11 mouse cellular contexts compared by ENCODE assay signal in genomic region chr4:134759564-134759963, GRCm38 (mm10). TPM values are rescaled to one million over a fixed set of nuclear protein-coding genes. Genes with fewer than 3 reads are reported as not detected.
A peak's percentile ranks its signal among the peaks of the same experiment; 100 is the strongest.
DNase-seq lines count a peak whose midpoint lies in the region; ATAC-seq and TF ChIP-seq lines count a peak whose summit lies in the region.
"Had no signal": no experiment of that assay in that cellular context is flagged by ENCODE, and none has a peak within 500 bp of the region (broad histone marks: within the 10 kb centered on the region; RNA-seq: fewer than 3 reads in every experiment).

No protein-coding gene starts in this region.

- H3K9me3 ChIP-seq in hindbrain, embryonic 10.5 days, result no peaks in the 10 kb centered on the region
- H3K9me3 ChIP-seq in hindbrain, embryonic 11.5 days (ENCODE audit: control insufficient read depth, low read length), result no peaks in the 10 kb centered on the region
- H3K9me3 ChIP-seq in G1E (replicated peaks), result no peaks in the 10 kb centered on the region
- no peaks in the 10 kb centered on the region for H3K9me3 ChIP-seq in liver, embryonic 15.5 days (replicated peaks)

- H3K9ac ChIP-seq in hindbrain, embryonic 11.5 days (ENCODE audit: low read depth, low read length), result no peak overlapping the region
- peak overlapping the region; percentile 57 for H3K9ac ChIP-seq in liver, embryonic 15.5 days

- H3K27me3 ChIP-seq in hindbrain, embryonic 10.5 days (ENCODE audit: insufficient read depth, poor library complexity, severe bottlenecking), result peaks cover 6% of the 10 kb centered on the region; the same call in 1 of the 2 replicates
- no peaks in the 10 kb centered on the region for H3K27me3 ChIP-seq in hindbrain, embryonic 11.5 days (ENCODE audit: control insufficient read depth, insufficient read depth, low read length)
- no peaks in the 10 kb centered on the region for H3K27me3 ChIP-seq in G1E (ENCODE audit: insufficient read depth, low read length)
- no peaks in the 10 kb centered on the region for H3K27me3 ChIP-seq in liver, embryonic 15.5 days

- peaks cover 70% of the 10 kb centered on the region for H3K4me1 ChIP-seq in hindbrain, embryonic 10.5 days (replicated peaks)
- H3K4me1 ChIP-seq in hindbrain, embryonic 11.5 days (replicated peaks; ENCODE audit: control insufficient read depth, insufficient read depth, low read length), result no peaks in the 10 kb centered on the region; the same call in 1 of the 2 replicates
- H3K4me1 ChIP-seq in G1E (ENCODE audit: insufficient read depth, low read depth, low read length), result peaks cover 90% of the 10 kb centered on the region
- peaks cover 98% of the 10 kb centered on the region for H3K4me1 ChIP-seq in liver, embryonic 15.5 days (replicated peaks)

- no peak for ATAC-seq in hindbrain, embryonic 11.5 days (ENCODE audit: low FRiP score)
- no peak for ATAC-seq in G1E (ENCODE audit: extremely low read depth, insufficient number of reproducible peaks, low FRiP score, poor library complexity, severe bottlenecking)
- ATAC-seq in liver, embryonic 15.5 days (ENCODE audit: insufficient read depth), result peak; percentile 85
- no peak for ATAC-seq in activated CD4-positive, CD25-positive, alpha-beta regulatory T cell, adult 4 months

- H3K27ac ChIP-seq in hindbrain, embryonic 10.5 days, result 0 out of 2 replicates have a peak overlapping the region, but pooled peaks have one; percentile 9
- H3K27ac ChIP-seq in hindbrain, embryonic 11.5 days (ENCODE audit: low read depth, low read length), result no peak overlapping the region
- H3K27ac ChIP-seq in liver, embryonic 15.5 days (replicated peaks), result peak overlapping the region; percentile 92

- H3K36me3 ChIP-seq in hindbrain, embryonic 10.5 days, result no peaks in the 10 kb centered on the region
- no peaks in the 10 kb centered on the region for H3K36me3 ChIP-seq in hindbrain, embryonic 11.5 days (ENCODE audit: control insufficient read depth, insufficient read depth, low read length)
- H3K36me3 ChIP-seq in G1E (replicated peaks), result peaks cover 91% of the 10 kb centered on the region
- H3K36me3 ChIP-seq in liver, embryonic 15.5 days (replicated peaks), result peaks cover 23% of the 10 kb centered on the region

- DNase-seq in hindbrain, embryonic 10.5 days (ENCODE audit: low spot score), result no peak
- DNase-seq in hindbrain, embryonic 11.5 days (ENCODE audit: low spot score), result no peak
- DNase-seq in G1E (ENCODE audit: low spot score), result peak; percentile 70
- DNase-seq in c-Kit-positive CD71-positive TER-119-positive erythroid progenitor cells, embryonic 14.5 days (ENCODE audit: low spot score), result peak; percentile 72
- no peak for DNase-seq in ovary, postnatal 14 days (ENCODE audit: low spot score)
- no peak for DNase-seq in MN1 (ENCODE audit: low spot score)
- DNase-seq: cerebellum, postnatal 36 days; kidney, postnatal 10 days; thymus, postnatal 4 days had no signal

- 93% methylated on average over 7 of the region's 7 CpGs for WGBS in hindbrain, embryonic 10.5 days
- WGBS in hindbrain, embryonic 11.5 days, result 91% methylated on average over 7 of the region's 7 CpGs
- WGBS in liver, embryonic 15.5 days (ENCODE audit: insufficient replicate concordance), result 29% methylated on average over 7 of the region's 7 CpGs

- no peak overlapping the region for H3K4me2 ChIP-seq in hindbrain, embryonic 11.5 days (replicated peaks; ENCODE audit: low read depth, low read length)
- peak overlapping the region; percentile 69 for H3K4me2 ChIP-seq in liver, embryonic 15.5 days

- no peak overlapping the region for H3K4me3 ChIP-seq in hindbrain, embryonic 10.5 days
- no peak overlapping the region for H3K4me3 ChIP-seq in hindbrain, embryonic 11.5 days (ENCODE audit: low read depth, low read length)
- peak overlapping the region; percentile 20; the same call in 1 of the 2 replicates for H3K4me3 ChIP-seq in G1E (ENCODE audit: low read depth, low read length)
- H3K4me3 ChIP-seq in liver, embryonic 15.5 days (replicated peaks), result peak overlapping the region; percentile 19

- TF ChIP-seq CTCF in G1E (IDR thresholded peaks at IDR 0.05; ENCODE audit: low read depth, low read length), result no peak

RNA-seq across cellular contexts. Expression of gene Ldlrap1, which starts 8.3 kb away (rescaled TPM):
- 9.7 and 11.4 TPM in 2 replicates for polyA plus RNA-seq in hindbrain, embryonic 10.5 days (2016; fragmentation: Nextera tagmentation; extraction: Ambion mirVana)
- polyA plus RNA-seq in hindbrain, embryonic 11.5 days (2014; fragmentation: Nextera tagmentation; extraction: Ambion mirVana), result 4.3 and 5.6 TPM in 2 replicates
- total RNA-seq in G1E (2014; fragmentation: Nextera tagmentation) (23.3 and 23.4 TPM in 2 replicates), G1E (2017) (9.4 TPM in 2 replicates)
- 12.8 and 14.6 TPM in 2 replicates for polyA plus RNA-seq in G1E (2012)
- polyA plus RNA-seq in liver, embryonic 15.5 days (2015; fragmentation: Nextera tagmentation; extraction: Ambion mirVana), result 21.8 and 22.4 TPM in 2 replicates
- 10 to 100 TPM; 21.3 to 25.2 TPM for polyA plus RNA-seq in activated CD4-positive, CD25-positive, alpha-beta regulatory T cell, adult 4 months (2017; shearing (Covaris generic))

RNA-seq across cellular contexts. Expression of gene Man1c1, which starts 55.5 kb away (rescaled TPM):
- polyA plus RNA-seq in hindbrain, embryonic 10.5 days (2016; fragmentation: Nextera tagmentation; extraction: Ambion mirVana), result 3.7 and 4.1 TPM in 2 replicates
- polyA plus RNA-seq in hindbrain, embryonic 11.5 days (2014; fragmentation: Nextera tagmentation; extraction: Ambion mirVana), result 3.8 and 5.3 TPM in 2 replicates
- total RNA-seq in G1E (2014; fragmentation: Nextera tagmentation) (not detected in 2 replicates), G1E (2017) (0.05 TPM in 1 of 2 replicates, not detected in the other)
- not detected in 2 replicates for polyA plus RNA-seq in G1E (2012)
- polyA plus RNA-seq in liver, embryonic 15.5 days (2015; fragmentation: Nextera tagmentation; extraction: Ambion mirVana), result 1.4 and 2.0 TPM in 2 replicates
- 1 to 10 TPM; 1.0 to 1.9 TPM for polyA plus RNA-seq in activated CD4-positive, CD25-positive, alpha-beta regulatory T cell, adult 4 months (2017; shearing (Covaris generic))

Comparison
In these comparisons a context has a peak if more than half of its experiments do, and no peak if none do; other contexts are left out.
1. DNase-seq: peak in G1E (single experiment) and c-Kit-positive CD71-positive TER-119-positive erythroid progenitor cells, embryonic 14.5 days (single experiment); none in hindbrain, embryonic 10.5 days (single experiment), hindbrain, embryonic 11.5 days (single experiment), ovary, postnatal 14 days (single experiment) and MN1 (single experiment).
2. H3K4me3 ChIP-seq: peak in G1E (single experiment) and liver, embryonic 15.5 days (single experiment); none in hindbrain, embryonic 10.5 days (single experiment) and hindbrain, embryonic 11.5 days (single experiment).